Mouse (Mus musculus) heart, embryonic 11.5 days (tissue): ENCODE measurements around the gene Ppp1r9b. TPM values are rescaled to one million over a fixed set of nuclear protein-coding genes. Genes with fewer than 3 reads are reported as not detected.
"Not testable (repeated sequence)": the region's sequence is repeated elsewhere in the genome, so short reads cannot be mapped to it uniquely, and the experiment has no call there.

ENCODE experiments used
- ATAC-seq: fragments of 200-750 bp; cut with Nextera tagmentation; replicated peaks from 2 replicates; pipeline ENCODE4 v1.8.0; 2017; ENCODE audit warnings: moderate library complexity; ENCODE audit not compliant: insufficient number of reproducible peaks, low FRiP score, low TSS enrichment
- H3K27ac ChIP-seq: fragments of 300-500 bp; sonication (generic); 2 replicates; pipeline ENCODE4 v1.5.1; 2014; ENCODE audit warnings: mild to moderate bottlenecking, low read depth, low read length
- H3K27me3 ChIP-seq: fragments of 300-500 bp; sonication (generic); 2 replicates; pipeline ENCODE4 v1.6.1; 2014; ENCODE audit warnings: mild to moderate bottlenecking, low read length, mixed read lengths; ENCODE audit not compliant: control insufficient read depth, insufficient read depth
- H3K36me3 ChIP-seq: fragments of 300-500 bp; sonication (generic); 2 replicates; pipeline ENCODE4 v1.6.1; 2014; ENCODE audit warnings: mild to moderate bottlenecking, low read length, moderate library complexity, mixed read lengths; ENCODE audit not compliant: control insufficient read depth, insufficient read depth
- H3K4me1 ChIP-seq: fragments of 300-500 bp; sonication (generic); 2 replicates; pipeline ENCODE4 v1.6.1; 2014; ENCODE audit warnings: low read length; ENCODE audit not compliant: control insufficient read depth, insufficient read depth
- H3K4me2 ChIP-seq: fragments of 300-500 bp; sonication (generic); 2 replicates; pipeline ENCODE4 v1.6.1; 2014; ENCODE audit warnings: mild to moderate bottlenecking, moderate library complexity
- H3K4me3 ChIP-seq: fragments of 300-500 bp; sonication (generic); 2 replicates; pipeline ENCODE4 v1.5.1; 2014; ENCODE audit warnings: low read depth, low read length
- H3K9ac ChIP-seq: fragments of 300-500 bp; sonication (generic); 2 replicates; pipeline ENCODE4 v1.6.1; 2014; ENCODE audit warnings: mild to moderate bottlenecking, low read depth, low read length, moderate library complexity
- H3K9me3 ChIP-seq: fragments of 300-500 bp; sonication (generic); replicated peaks from 2 replicates; pipeline ENCODE4 v1.6.1; 2016; ENCODE audit warnings: low read length; ENCODE audit not compliant: control insufficient read depth
- WGBS: fragments of 180-500 bp; shearing (Covaris S2); extraction: QIAGEN DNeasy Blood & Tissue Kit; methylation state at CpG from one replicate; pipeline ENCODE4 v1.1.7; 2014; ENCODE audit not compliant: insufficient replicate concordance; 5-methylcytosine and 5-hydroxymethylcytosine counted together
- polyA plus RNA-seq: library from polyadenylated mRNA; unstranded; fragments of >200 nt; fragmentation: Nextera tagmentation; extraction: Ambion mirVana; gene quantifications from 2 replicates; pipeline ENCODE4 v1.2.1, GENCODE M21; 2014

The Ppp1r9b gene
- polyA plus RNA-seq, 1 experiment from 2014 or later = 16.3 TPM

DNA sequence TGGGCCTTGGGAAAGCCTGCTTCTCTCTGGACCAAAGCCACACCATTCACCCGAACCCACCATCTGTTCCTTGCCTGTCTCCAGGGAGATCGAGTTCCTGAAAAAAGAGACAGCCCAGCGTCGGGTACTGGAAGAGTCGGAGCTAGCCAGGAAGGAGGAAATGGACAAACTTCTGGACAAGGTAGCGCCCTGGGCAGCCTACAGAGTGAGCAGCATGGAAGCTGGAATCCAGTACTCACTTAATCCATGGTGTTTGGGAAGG lies 14.0 kb downstream of the Ppp1r9b start:
- 76% methylated on average over 6 of the region's 6 CpGs for WGBS
- Histone ChIP-seq H3K4me2 (no peak overlapping the region), H3K27me3 (no peaks in the 10 kb centered on the region), H3K9ac (peak overlapping the region; percentile 50), H3K9me3 (no peaks in the 10 kb centered on the region), H3K4me3 (no peak overlapping the region), H3K36me3 (peaks cover 20% of the 10 kb centered on the region), H3K27ac (peak overlapping the region; percentile 41; the same call in 1 of the 2 replicates), H3K4me1 (peaks cover 61% of the 10 kb centered on the region)
- ATAC-seq = no peak

DNA sequence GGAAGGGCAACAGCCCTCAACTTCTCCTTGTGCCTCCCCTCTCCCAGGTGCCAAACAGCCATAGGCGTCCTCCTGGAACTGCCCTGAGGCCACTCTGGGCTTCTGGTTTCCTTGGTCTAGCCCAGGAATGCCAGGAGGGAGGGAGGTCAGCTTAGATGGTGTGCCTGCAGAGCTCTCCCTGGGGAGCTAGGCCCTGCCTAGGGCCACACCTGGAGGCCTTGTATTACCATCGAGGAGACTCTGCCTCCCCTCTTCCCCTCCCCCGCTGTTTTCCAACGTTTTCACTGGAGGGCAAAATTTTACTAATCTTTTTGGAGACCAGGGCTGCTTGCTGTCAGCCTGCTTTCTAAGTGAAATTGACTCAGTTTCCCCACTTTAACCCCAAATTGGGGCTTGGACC lies 15.2 kb downstream of the Ppp1r9b start:
- 40% methylated on average over 4 of the region's 4 CpGs for WGBS
- H3K4me3 ChIP-seq = peak overlapping the region; percentile 49; the same call in 1 of the 2 replicates
- H3K9me3 ChIP-seq = no peaks in the 10 kb centered on the region
- ATAC-seq = no peak
- H3K27ac ChIP-seq = 0 out of 2 replicates have a peak overlapping the region, but pooled peaks have one; percentile 54
- H3K4me2 ChIP-seq = peak overlapping the region; percentile 86
- H3K27me3 ChIP-seq = no peaks in the 10 kb centered on the region
- peak overlapping the region; percentile 74; the same call in 1 of the 2 replicates for H3K9ac ChIP-seq
- peaks cover 20% of the 10 kb centered on the region for H3K36me3 ChIP-seq
- H3K4me1 ChIP-seq = peaks cover 53% of the 10 kb centered on the region

DNA sequence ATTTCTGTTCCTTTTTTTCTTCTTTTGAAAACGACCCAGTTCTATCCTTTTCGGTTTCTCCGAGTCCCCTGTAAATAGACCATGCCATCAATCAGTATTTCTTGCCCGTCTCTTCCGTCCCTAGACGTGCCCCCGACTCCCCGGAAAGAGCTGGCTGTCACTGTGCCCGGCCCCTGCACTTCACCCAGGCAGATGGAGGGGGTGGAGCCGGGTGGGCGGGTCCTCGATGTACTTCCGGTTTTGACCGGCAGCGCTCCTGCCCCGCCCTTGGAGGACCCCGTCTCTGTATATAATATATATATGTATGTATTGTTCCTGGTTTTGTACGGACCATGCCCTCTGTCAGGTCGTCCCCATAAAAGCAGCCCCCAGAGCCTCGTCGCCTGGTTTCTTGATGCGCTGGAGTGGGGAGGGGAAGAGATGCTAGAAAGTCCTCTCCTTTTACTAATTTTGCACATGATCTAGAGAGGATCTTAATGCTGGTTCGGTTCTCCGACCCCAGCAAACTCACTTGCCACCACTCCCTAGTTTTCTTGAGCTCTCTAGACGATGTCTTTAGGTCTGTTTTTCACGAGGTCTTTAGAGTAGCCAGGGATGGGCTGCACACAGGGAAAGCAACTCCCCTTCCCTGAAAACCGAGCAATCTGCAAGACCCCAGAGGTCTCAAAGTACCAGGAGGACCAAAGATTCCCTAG lies 15.8 kb downstream of the Ppp1r9b start:
- no peaks in the 10 kb centered on the region for H3K9me3 ChIP-seq
- H3K4me1 ChIP-seq = peaks cover 54% of the 10 kb centered on the region
- H3K4me2 ChIP-seq = peak overlapping the region; percentile 86
- no peaks in the 10 kb centered on the region for H3K27me3 ChIP-seq
- WGBS = 3% methylated on average over 27 of the region's 27 CpGs
- peak overlapping the region; percentile 54 for H3K27ac ChIP-seq
- peak overlapping the region; percentile 49 for H3K4me3 ChIP-seq
- H3K9ac ChIP-seq = peak overlapping the region; percentile 74
- peaks cover 16% of the 10 kb centered on the region for H3K36me3 ChIP-seq
- peak; percentile 53 for ATAC-seq

DNA sequence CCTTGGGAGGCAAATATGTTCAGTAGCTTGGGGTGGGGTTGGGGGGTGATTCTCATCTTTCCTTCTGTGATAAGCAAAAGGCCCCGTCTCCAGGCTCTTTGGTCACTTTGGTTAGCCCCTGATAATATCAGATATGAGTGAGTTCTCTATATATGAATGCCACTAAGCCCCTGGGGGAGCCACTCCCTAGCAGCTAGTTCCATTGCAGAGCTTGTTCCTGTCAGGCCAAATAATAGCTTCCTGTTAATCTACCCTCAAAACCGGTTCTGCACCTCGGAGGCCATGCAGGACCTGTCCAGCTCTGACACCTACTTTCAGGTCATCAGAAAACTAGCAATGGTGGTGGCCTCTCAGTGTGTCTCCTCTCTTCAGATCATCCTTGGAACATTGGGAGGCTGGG lies 16.6 kb downstream of the Ppp1r9b start:
- 63% methylated on average over 3 of the region's 3 CpGs for WGBS
- H3K9ac ChIP-seq = peak overlapping the region; percentile 74

DNA sequence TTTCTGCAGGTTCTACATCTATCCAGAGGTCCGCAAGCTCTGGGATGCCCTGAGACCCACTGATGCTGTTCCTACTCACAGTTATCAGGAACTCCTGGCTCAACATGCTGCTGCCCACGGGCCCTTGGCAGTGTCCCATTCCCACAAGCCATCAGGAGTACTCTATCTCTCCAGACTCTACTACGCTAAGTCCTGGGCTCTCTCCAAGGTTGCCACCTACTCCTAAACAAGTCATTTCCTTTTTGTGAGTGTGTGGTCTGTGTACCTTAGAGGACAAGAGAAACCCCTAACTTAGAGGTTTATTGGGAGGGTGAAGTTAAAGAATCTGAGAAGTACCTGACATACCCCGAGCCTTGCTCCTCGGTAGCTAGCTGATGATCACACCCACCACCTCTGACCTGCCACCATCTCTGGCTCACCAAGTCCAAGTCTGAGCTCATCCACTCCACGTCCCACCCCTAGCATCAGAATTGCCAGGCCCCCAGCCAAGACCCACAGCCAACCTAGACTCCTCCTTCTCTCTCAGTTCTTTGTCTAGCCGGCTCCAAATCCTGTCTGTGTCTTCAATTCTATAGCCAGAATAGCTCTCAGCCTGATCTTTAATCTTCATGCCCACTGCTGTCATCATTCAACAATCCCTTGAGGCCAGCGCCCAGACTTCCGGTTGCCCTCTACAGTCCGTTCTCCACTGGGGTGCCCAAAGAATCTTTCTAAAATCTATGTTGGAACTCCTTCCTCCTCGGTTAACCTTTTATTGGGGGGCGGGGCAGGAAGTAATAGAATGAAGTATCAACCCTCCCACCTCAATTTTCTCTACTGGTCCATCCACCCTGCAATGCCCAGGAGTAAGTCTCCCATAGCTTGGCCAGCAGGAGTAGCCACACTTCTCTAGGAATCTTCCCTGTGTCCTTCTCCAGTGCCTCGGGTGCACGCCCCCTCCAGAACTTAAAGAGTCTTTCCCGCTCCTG lies 18.1 kb downstream of the Ppp1r9b start:
- H3K27ac ChIP-seq = peak overlapping the region; percentile 95
- H3K9ac ChIP-seq = peak overlapping the region; percentile 93
- no peak for ATAC-seq
- no peaks in the 10 kb centered on the region for H3K27me3 ChIP-seq
- peaks cover 7% of the 10 kb centered on the region for H3K36me3 ChIP-seq
- peak overlapping the region; percentile 76 for H3K4me3 ChIP-seq
- H3K4me1 ChIP-seq = peaks cover 48% of the 10 kb centered on the region
- H3K9me3 ChIP-seq = no peaks in the 10 kb centered on the region
- WGBS = 35% methylated on average over 15 of the region's 15 CpGs
- H3K4me2 ChIP-seq = peak overlapping the region; percentile 94

More for the DNA sequence above, 16.6 kb downstream of the Ppp1r9b start:
- Histone ChIP-seq H3K9me3 (no peaks in the 10 kb centered on the region), H3K4me1 (peaks cover 59% of the 10 kb centered on the region), H3K4me2 (peak overlapping the region; percentile 86; the same call in 1 of the 2 replicates), H3K4me3 (no peak overlapping the region; the same call in 1 of the 2 replicates), H3K27ac (no peak overlapping the region), H3K27me3 (no peaks in the 10 kb centered on the region), H3K36me3 (peaks cover 9% of the 10 kb centered on the region)
- ATAC-seq = no peak

DNA sequence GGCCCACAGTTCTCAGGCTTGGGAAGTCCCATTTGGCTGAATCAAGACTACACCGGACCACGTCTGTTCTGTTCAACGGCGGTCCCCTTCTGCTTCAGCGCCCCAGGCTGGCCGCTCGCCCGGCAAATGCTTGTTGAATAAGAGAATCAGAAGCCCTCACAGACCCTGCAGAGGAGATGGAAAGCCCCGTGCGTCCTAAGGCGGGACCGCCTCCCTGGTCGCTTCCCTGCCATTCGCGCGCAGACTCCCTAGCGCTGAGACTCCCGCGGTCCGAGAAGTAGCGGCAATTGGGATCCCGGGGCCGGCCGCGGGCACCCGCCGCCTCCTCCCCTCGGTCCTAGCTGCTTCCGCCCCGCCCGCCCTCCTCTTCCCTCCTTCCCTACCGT lies 18.8 kb downstream of the Ppp1r9b start, which contains the start of gene Samd14:
Gene Samd14, plus strand, starts transcription at position 251 of the 386 bp plus-strand sequence.
- H3K4me2 ChIP-seq = peak within 1 kb of the TSS; percentile 94
- peak; percentile 40 for ATAC-seq
- H3K9me3 ChIP-seq = no peaks in the 10 kb centered on the region
- H3K36me3 ChIP-seq = peaks cover 7% of the 10 kb centered on the region
- WGBS = 2% methylated on average over 24 of the region's 32 CpGs
- peaks cover 42% of the 10 kb centered on the region for H3K4me1 ChIP-seq
- H3K27ac ChIP-seq = peak within 1 kb of the TSS; percentile 95
- H3K9ac ChIP-seq = peak within 1 kb of the TSS; percentile 93
- no peaks in the 10 kb centered on the region for H3K27me3 ChIP-seq
- H3K4me3 ChIP-seq = peak within 1 kb of the TSS; percentile 76

DNA sequence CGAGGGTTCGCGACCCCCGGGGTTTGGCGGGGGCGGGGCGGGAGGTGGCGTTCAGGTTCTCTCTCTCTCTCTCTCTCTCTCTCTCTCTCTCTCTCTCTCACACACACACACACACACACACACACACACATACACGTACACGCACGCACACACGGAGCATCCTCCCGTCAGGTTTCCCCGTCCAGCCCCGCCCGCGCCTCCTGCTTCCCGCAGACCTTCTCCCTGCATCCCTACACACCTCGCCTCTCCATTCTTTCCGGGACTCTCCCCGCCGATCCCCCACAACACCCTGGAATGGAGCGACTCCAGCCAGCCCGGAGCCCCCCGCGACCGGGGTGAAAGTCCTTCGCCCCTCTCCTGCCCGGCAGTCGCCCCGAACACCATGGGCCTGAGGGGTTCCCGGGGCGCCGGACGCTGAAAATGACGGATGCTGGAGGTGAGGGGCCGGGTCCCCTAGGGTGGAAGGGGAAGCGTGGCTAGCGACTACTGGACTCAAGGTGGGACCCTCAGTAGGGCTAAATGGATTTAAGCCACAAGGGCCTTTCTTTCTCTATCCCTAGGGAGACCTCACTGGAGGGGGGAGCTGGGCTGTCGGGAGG lies 19.4 kb downstream of the Ppp1r9b start:
- Histone ChIP-seq H3K4me1 (peaks cover 43% of the 10 kb centered on the region), H3K9ac (peak overlapping the region; percentile 93), H3K27me3 (no peaks in the 10 kb centered on the region), H3K9me3 (no peaks in the 10 kb centered on the region), H3K36me3 (0 out of 2 replicates have a peak, but pooled peaks cover 3% of the 10 kb centered on the region), H3K27ac (peak overlapping the region; percentile 95), H3K4me2 (peak overlapping the region; percentile 94), H3K4me3 (peak overlapping the region; percentile 76)
- ATAC-seq = no peak
- under 1% methylated on average over 32 of the region's 40 CpGs for WGBS

DNA sequence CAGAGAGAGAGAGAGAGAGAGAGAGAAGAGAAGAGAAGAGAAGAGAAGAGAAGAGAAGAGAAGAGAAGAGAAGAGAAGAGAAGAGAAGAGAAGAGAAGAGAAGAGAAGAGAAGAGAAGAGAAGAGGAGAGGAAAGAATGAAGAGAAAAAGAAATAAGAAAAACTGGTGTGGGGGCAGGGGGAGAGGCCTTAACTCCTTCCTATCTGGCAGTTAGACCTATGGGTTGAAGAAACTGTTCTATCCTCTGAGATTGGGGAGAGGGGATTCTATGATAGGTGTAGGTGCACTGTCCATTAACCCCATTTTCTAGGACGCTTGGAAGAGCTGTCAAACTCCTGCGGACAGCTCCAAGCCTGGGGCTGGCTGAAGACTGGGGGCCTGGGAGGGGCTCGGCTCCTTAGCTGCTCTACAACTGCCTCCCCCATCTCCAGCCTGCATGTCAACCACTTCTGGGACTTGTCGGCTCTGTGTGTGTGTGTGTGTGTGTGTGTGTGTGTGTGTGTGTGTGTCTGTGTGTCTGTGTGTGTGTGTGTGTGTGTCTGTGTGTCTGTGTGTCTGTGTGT lies 20.1 kb downstream of the Ppp1r9b start:
- H3K27me3 ChIP-seq, H3K9me3 ChIP-seq, H3K36me3 ChIP-seq, ATAC-seq: not testable (repeated sequence)
- Histone ChIP-seq H3K4me1 (peaks cover 44% of the 10 kb centered on the region), H3K4me3 (peak overlapping the region; percentile 76), H3K4me2 (peak overlapping the region; percentile 94), H3K27ac (peak overlapping the region; percentile 95), H3K9ac (peak overlapping the region; percentile 93)
- 7% methylated on average over 4 of the region's 4 CpGs for WGBS
